Mouse (Mus musculus): ENCODE results near the gene Ston2. TPM values are rescaled to one million over a fixed set of nuclear protein-coding genes. Genes with fewer than 3 reads are reported as not detected.
A peak's percentile ranks its signal among the peaks of the same experiment; 100 is the strongest.

Gene Ston2
- 12.8 and 18.2 TPM in 2 replicates for total RNA-seq (2017)

- ATAC-seq (ENCODE audit: extremely low read depth, insufficient number of reproducible peaks, low FRiP score, poor library complexity, severe bottlenecking), result no peak
These were observed at the start of gene Ston2 for GRCm38 (mm10) chr12:91787959-91788437. Gene Ston2 (minus strand): TSS chr12:91788387.

- no peak for ATAC-seq (ENCODE audit: extremely low read depth, insufficient number of reproducible peaks, low FRiP score, poor library complexity, severe bottlenecking)
These were observed 49.3 kb upstream of the Ston2 start for GRCm38 (mm10) chr12:91837401-91838065.

GRCm38 (mm10) chr12:91833939-91834333 lies 45.7 kb upstream of the Ston2 start:
- no peak for ATAC-seq (ENCODE audit: extremely low read depth, insufficient number of reproducible peaks, low FRiP score, poor library complexity, severe bottlenecking)

- ATAC-seq (ENCODE audit: extremely low read depth, insufficient number of reproducible peaks, low FRiP score, poor library complexity, severe bottlenecking), result no peak
These were observed 45.2 kb upstream of the Ston2 start for GRCm38 (mm10) chr12:91833237-91833938.

- ATAC-seq (ENCODE audit: extremely low read depth, insufficient number of reproducible peaks, low FRiP score, poor library complexity, severe bottlenecking), result no peak
These were observed 43.2 kb upstream of the Ston2 start for GRCm38 (mm10) chr12:91831410-91831809.

- ATAC-seq (ENCODE audit: extremely low read depth, insufficient number of reproducible peaks, low FRiP score, poor library complexity, severe bottlenecking), result no peak
These were observed 32.3 kb upstream of the Ston2 start for GRCm38 (mm10) chr12:91820461-91820860.

GRCm38 (mm10) chr12:91818726-91819125 lies 30.5 kb upstream of the Ston2 start:
- no peak for ATAC-seq (ENCODE audit: extremely low read depth, insufficient number of reproducible peaks, low FRiP score, poor library complexity, severe bottlenecking)

GRCm38 (mm10) chr12:91815990-91816389 lies 27.8 kb upstream of the Ston2 start:
- peak; percentile 59; the same call in 1 of the 2 replicates for ATAC-seq (ENCODE audit: extremely low read depth, insufficient number of reproducible peaks, low FRiP score, poor library complexity, severe bottlenecking)

- ATAC-seq (ENCODE audit: extremely low read depth, insufficient number of reproducible peaks, low FRiP score, poor library complexity, severe bottlenecking), result no peak
These were observed 27.4 kb upstream of the Ston2 start for GRCm38 (mm10) chr12:91815552-91815951.

- ATAC-seq (ENCODE audit: extremely low read depth, insufficient number of reproducible peaks, low FRiP score, poor library complexity, severe bottlenecking), result no peak
These were observed 20.7 kb upstream of the Ston2 start for GRCm38 (mm10) chr12:91808911-91809310.

- no peak for ATAC-seq (ENCODE audit: extremely low read depth, insufficient number of reproducible peaks, low FRiP score, poor library complexity, severe bottlenecking)
These were observed 19.6 kb upstream of the Ston2 start for GRCm38 (mm10) chr12:91807761-91808160.

- no peak for ATAC-seq (ENCODE audit: extremely low read depth, insufficient number of reproducible peaks, low FRiP score, poor library complexity, severe bottlenecking)
These were observed 18.9 kb upstream of the Ston2 start for GRCm38 (mm10) chr12:91807095-91807494.

- ATAC-seq (ENCODE audit: extremely low read depth, insufficient number of reproducible peaks, low FRiP score, poor library complexity, severe bottlenecking), result no peak
These were observed 16.1 kb upstream of the Ston2 start for GRCm38 (mm10) chr12:91804262-91804661.

- ATAC-seq (ENCODE audit: extremely low read depth, insufficient number of reproducible peaks, low FRiP score, poor library complexity, severe bottlenecking), result no peak
These were observed 15.2 kb upstream of the Ston2 start for GRCm38 (mm10) chr12:91803207-91803932.

GRCm38 (mm10) chr12:91802586-91803206 lies 14.5 kb upstream of the Ston2 start:
- ATAC-seq (ENCODE audit: extremely low read depth, insufficient number of reproducible peaks, low FRiP score, poor library complexity, severe bottlenecking), result no peak

GRCm38 (mm10) chr12:91800861-91801385 lies 12.7 kb upstream of the Ston2 start:
- ATAC-seq (ENCODE audit: extremely low read depth, insufficient number of reproducible peaks, low FRiP score, poor library complexity, severe bottlenecking), result no peak

- ATAC-seq (ENCODE audit: extremely low read depth, insufficient number of reproducible peaks, low FRiP score, poor library complexity, severe bottlenecking), result no peak
These were observed 11.7 kb upstream of the Ston2 start for GRCm38 (mm10) chr12:91799821-91800335.

GRCm38 (mm10) chr12:91799379-91799773 lies 11.2 kb upstream of the Ston2 start:
- ATAC-seq (ENCODE audit: extremely low read depth, insufficient number of reproducible peaks, low FRiP score, poor library complexity, severe bottlenecking), result 0 out of 2 replicates have a peak, but pooled peaks have one; percentile 35
